Mouse (Mus musculus): ENCODE measurements around the gene Mrvi1.

- TF ChIP-seq CTCF (IDR thresholded peaks at IDR 0.05; ENCODE audit: control insufficient read depth, insufficient read depth, insufficient replicate concordance, low read depth, low read length) (no peak), POLR2A (IDR thresholded peaks at IDR 0.05; ENCODE audit: control insufficient read depth, low read depth, low read length) (no peak)
Observed at GRCm38 (mm10) chr7:110982053-110982705, at the start of gene Mrvi1.
